ENCODE assay signal across 10 mouse cellular contexts in genomic region chr17:66480491-66481278, GRCm38 (mm10). TPM values are rescaled to one million over a fixed set of nuclear protein-coding genes. Genes with fewer than 3 reads are reported as not detected.
DNase-seq lines count a peak whose midpoint lies in the region; ATAC-seq and TF ChIP-seq lines count a peak whose summit lies in the region.
"Had no signal": no experiment of that assay in that cellular context is flagged by ENCODE, and none has a peak within 500 bp of the region (broad histone marks: within the 10 kb centered on the region; RNA-seq: fewer than 3 reads in every experiment).

No protein-coding gene starts in this region.

- DNase-seq in heart, embryonic 10.5 days (ENCODE audit: low spot score) = no peak
- no peak for DNase-seq in heart, postnatal 25 days (ENCODE audit: low spot score)
- DNase-seq in forebrain, postnatal 0 days = peak; percentile 45
- DNase-seq in left cerebral cortex, adult 8-10 months (ENCODE audit: low spot score in 2 of 2) = no peak
- DNase-seq in ovary, adult 18-20 months (ENCODE audit: low spot score) = no peak
- DNase-seq: kidney, adult 8-10 months; right cerebral cortex, postnatal 14 days had no signal

- WGBS in heart, embryonic 10.5 days = 24% methylated on average over 17 of the region's 17 CpGs
- 16% methylated on average over 17 of the region's 17 CpGs for WGBS in forebrain, postnatal 0 days
- WGBS in liver, embryonic 15.5 days (ENCODE audit: insufficient replicate concordance) = 37% methylated on average over 17 of the region's 17 CpGs

- no peaks in the 10 kb centered on the region for H3K9me3 ChIP-seq in heart, embryonic 10.5 days
- H3K9me3 ChIP-seq in ES-Bruce4 (replicated peaks; ENCODE audit: control insufficient read depth, insufficient read depth, low read length, poor library complexity, severe bottlenecking) = peaks cover 18% of the 10 kb centered on the region
- no peaks in the 10 kb centered on the region for H3K9me3 ChIP-seq in forebrain, postnatal 0 days (ENCODE audit: low read length)
- no peaks in the 10 kb centered on the region for H3K9me3 ChIP-seq in liver, embryonic 15.5 days (replicated peaks)

- no peak for TF ChIP-seq POLR2A in ES-Bruce4 (IDR thresholded peaks at IDR 0.05; ENCODE audit: insufficient read depth, low read length)

- H3K36me3 ChIP-seq in heart, embryonic 10.5 days = no peaks in the 10 kb centered on the region
- H3K36me3 ChIP-seq in ES-Bruce4 (ENCODE audit: control insufficient read depth, insufficient read depth, low read length, poor library complexity, severe bottlenecking) = peaks cover 13% of the 10 kb centered on the region
- H3K36me3 ChIP-seq in forebrain, postnatal 0 days (ENCODE audit: insufficient read depth) = no peaks in the 10 kb centered on the region
- H3K36me3 ChIP-seq in liver, embryonic 15.5 days (replicated peaks) = no peaks in the 10 kb centered on the region

- peak overlapping the region; percentile 94 for H3K9ac ChIP-seq in ES-Bruce4 (ENCODE audit: low read depth, poor library complexity, severe bottlenecking)
- H3K9ac ChIP-seq in forebrain, postnatal 0 days = 0 out of 2 replicates have a peak overlapping the region, but pooled peaks have one; percentile 15
- H3K9ac ChIP-seq in liver, embryonic 15.5 days = no peak overlapping the region

- intact Hi-C loops in heart, postnatal 25 days (cut with DNase I) = no loop called here

- peak overlapping the region; percentile 43 for H3K4me2 ChIP-seq in forebrain, postnatal 0 days (ENCODE audit: low read depth)
- H3K4me2 ChIP-seq in liver, embryonic 15.5 days = peak overlapping the region; percentile 68

- H3K4me1 ChIP-seq in heart, embryonic 10.5 days = peaks cover 21% of the 10 kb centered on the region
- no peaks in the 10 kb centered on the region for H3K4me1 ChIP-seq in ES-Bruce4 (ENCODE audit: control insufficient read depth, insufficient read depth, low read length)
- peaks cover 8% of the 10 kb centered on the region; the same call in 1 of the 2 replicates for H3K4me1 ChIP-seq in forebrain, postnatal 0 days (ENCODE audit: insufficient read depth)
- peaks cover 20% of the 10 kb centered on the region for H3K4me1 ChIP-seq in liver, embryonic 15.5 days (replicated peaks)

- peak overlapping the region; percentile 36; the same call in 1 of the 2 replicates for H3K27ac ChIP-seq in heart, embryonic 10.5 days
- peak overlapping the region; percentile 100 for H3K27ac ChIP-seq in ES-Bruce4 (ENCODE audit: insufficient read depth, low read length)
- no peak overlapping the region for H3K27ac ChIP-seq in forebrain, postnatal 0 days (ENCODE audit: low read depth, low read length)
- H3K27ac ChIP-seq in liver, embryonic 15.5 days (replicated peaks) = no peak overlapping the region

- ATAC-seq in forebrain, postnatal 0 days = no peak
- ATAC-seq in liver, embryonic 15.5 days (ENCODE audit: insufficient read depth) = no peak
- no peak for ATAC-seq in monocyte, adult 5-6 weeks (replicated peaks; ENCODE audit: insufficient number of reproducible peaks, low FRiP score, low TSS enrichment, poor library complexity, severe bottlenecking)

- TF ChIP-seq EP300 in ES-Bruce4 (IDR thresholded peaks at IDR 0.05; ENCODE audit: insufficient read depth, low read depth, low read length) = peak; percentile 82

- peak overlapping the region; percentile 54 for H3K4me3 ChIP-seq in heart, embryonic 10.5 days
- peak overlapping the region; percentile 86 for H3K4me3 ChIP-seq in ES-Bruce4 (ENCODE audit: low read depth, low read length)
- no peak overlapping the region for H3K4me3 ChIP-seq in forebrain, postnatal 0 days (ENCODE audit: low read depth, low read length)
- peak overlapping the region; percentile 37 for H3K4me3 ChIP-seq in liver, embryonic 15.5 days (replicated peaks)

- peaks cover 21% of the 10 kb centered on the region for H3K27me3 ChIP-seq in heart, embryonic 10.5 days (ENCODE audit: insufficient read depth, poor library complexity, severe bottlenecking)
- no peaks in the 10 kb centered on the region for H3K27me3 ChIP-seq in ES-Bruce4 (ENCODE audit: control insufficient read depth, insufficient read depth, low read length, poor library complexity, severe bottlenecking)
- H3K27me3 ChIP-seq in forebrain, postnatal 0 days (ENCODE audit: insufficient read depth, low read length) = no peaks in the 10 kb centered on the region
- H3K27me3 ChIP-seq in liver, embryonic 15.5 days = peaks cover 33% of the 10 kb centered on the region

- no peak for TF ChIP-seq CTCF in ES-Bruce4 (IDR thresholded peaks at IDR 0.05; ENCODE audit: low read depth, low read length)
- no peak for TF ChIP-seq CTCF in forebrain, postnatal 0 days (IDR thresholded peaks at IDR 0.05; ENCODE audit: low read depth)

RNA-seq across cellular contexts. Expression of gene Mtcl1, which starts 31.1 kb away (rescaled TPM):
- 2.4 and 3.7 TPM in 2 replicates for polyA plus RNA-seq in heart, embryonic 10.5 days (2016; fragmentation: Nextera tagmentation; extraction: Ambion mirVana)
- total RNA-seq in heart, postnatal 25 days (2021) = 1 to 10 TPM; 4.2 to 6.0 TPM
- polyA plus RNA-seq in ES-Bruce4 (2011; ENCODE audit: insufficient read depth, insufficient read length, low read depth, missing spikeins) = 91.0 and 92.3 TPM in 2 replicates
- 21.4 and 25.7 TPM in 2 replicates for total RNA-seq in forebrain, postnatal 0 days (2014; rRNA removed)
- 6.7 and 8.5 TPM in 2 replicates for polyA plus RNA-seq in forebrain, postnatal 0 days (2015; fragmentation: Nextera tagmentation; extraction: Ambion mirVana)
- polyA plus RNA-seq in liver, embryonic 15.5 days (2015; fragmentation: Nextera tagmentation; extraction: Ambion mirVana) = 0.10 and 0.12 TPM in 2 replicates
- 100 to 1,000 TPM; 111 to 123 (median 120) TPM for total RNA-seq in left cerebral cortex, adult 8-10 months (2022)
- total RNA-seq in monocyte, adult 5-6 weeks (2017) = 1.1 TPM in 1 of 3 replicates, not detected in the others

RNA-seq across cellular contexts. Expression of gene Rab12, which starts 38.8 kb away (rescaled TPM):
- 41.4 and 46.3 TPM in 2 replicates for polyA plus RNA-seq in heart, embryonic 10.5 days (2016; fragmentation: Nextera tagmentation; extraction: Ambion mirVana)
- 100 to 1,000 TPM; 206 to 221 TPM for total RNA-seq in heart, postnatal 25 days (2021)
- 100 and 105 TPM in 2 replicates for polyA plus RNA-seq in ES-Bruce4 (2011; ENCODE audit: insufficient read depth, insufficient read length, low read depth, missing spikeins)
- total RNA-seq in forebrain, postnatal 0 days (2014; rRNA removed) = 132 and 148 TPM in 2 replicates
- polyA plus RNA-seq in forebrain, postnatal 0 days (2015; fragmentation: Nextera tagmentation; extraction: Ambion mirVana) = 86.4 and 94.5 TPM in 2 replicates
- 6.4 and 6.6 TPM in 2 replicates for polyA plus RNA-seq in liver, embryonic 15.5 days (2015; fragmentation: Nextera tagmentation; extraction: Ambion mirVana)
- 100 to 1,000 TPM; 110 to 126 (median 118) TPM for total RNA-seq in left cerebral cortex, adult 8-10 months (2022)
- total RNA-seq in monocyte, adult 5-6 weeks (2017) = 32.1 to 41.3 TPM (median 36.1 TPM) in 3 replicates

Comparison
In these comparisons a context has a peak if more than half of its experiments do, and no peak if none do; other contexts are left out.
1. H3K27ac ChIP-seq: peak in heart, embryonic 10.5 days (single experiment) and ES-Bruce4 (single experiment); none in forebrain, postnatal 0 days (single experiment) and liver, embryonic 15.5 days (single experiment).